Mouse (Mus musculus): ENCODE measurements around the gene Pdgfd.

DNA sequence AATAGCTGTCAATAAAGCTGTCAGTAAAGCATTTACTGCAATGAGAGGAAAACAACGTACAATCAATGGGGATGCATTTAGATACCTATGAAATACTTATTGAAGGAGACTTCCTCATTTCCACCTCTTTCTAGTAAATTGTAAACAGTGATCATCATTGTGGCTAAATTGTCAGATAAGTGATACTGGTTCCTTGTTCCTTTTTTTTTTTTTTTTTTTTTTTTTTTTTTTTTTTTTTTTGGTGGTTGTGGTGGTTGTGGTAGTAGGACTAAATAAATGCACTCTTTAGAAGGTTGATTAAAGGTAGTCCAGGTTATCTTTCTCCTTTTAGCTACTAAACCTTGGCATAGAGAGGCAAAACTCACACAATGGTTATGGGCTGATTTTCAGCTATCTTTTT, 25.0 kb downstream of the Pdgfd start:
- TF ChIP-seq POLR2A (IDR thresholded peaks at IDR 0.05; ENCODE audit: borderline replicate concordance, insufficient read depth, low read length), result no peak
- TF ChIP-seq CTCF (IDR thresholded peaks at IDR 0.05; ENCODE audit: borderline replicate concordance, insufficient read depth, low read depth, low read length), result no peak
